Mouse (Mus musculus) lung, postnatal 0 days (tissue): Measurements from ENCODE around the gene Ell.

Source experiments
- CTCF ChIP-seq: IDR thresholded peaks from 2 replicates; pipeline ENCODE4 v1.5.1; 2016; ENCODE audit warnings: antibody characterized with exemption, mild to moderate bottlenecking
- EP300 ChIP-seq: IDR thresholded peaks from 2 replicates; pipeline ENCODE4 v1.6.1; 2016; ENCODE audit warnings: antibody characterized with exemption, mild to moderate bottlenecking, control low read depth

- TF ChIP-seq EP300 = no peak
- no peak for TF ChIP-seq CTCF
Measured at GRCm38 (mm10) chr8:70574915-70575314, 35.7 kb downstream of the Ell start.
